Mouse (Mus musculus) liver, embryonic 14.5 days (tissue): ENCODE measurements around the gene Depdc5.

Experiments used
- CTCF ChIP-seq: IDR thresholded peaks from 2 replicates; pipeline ENCODE4 v1.5.1; 2016; ENCODE audit warnings: antibody characterized with exemption, low read depth, control low read depth
- EP300 ChIP-seq: IDR thresholded peaks from 2 replicates; pipeline ENCODE4 v1.6.1; 2016; ENCODE audit warnings: antibody characterized with exemption, low read depth

DNA sequence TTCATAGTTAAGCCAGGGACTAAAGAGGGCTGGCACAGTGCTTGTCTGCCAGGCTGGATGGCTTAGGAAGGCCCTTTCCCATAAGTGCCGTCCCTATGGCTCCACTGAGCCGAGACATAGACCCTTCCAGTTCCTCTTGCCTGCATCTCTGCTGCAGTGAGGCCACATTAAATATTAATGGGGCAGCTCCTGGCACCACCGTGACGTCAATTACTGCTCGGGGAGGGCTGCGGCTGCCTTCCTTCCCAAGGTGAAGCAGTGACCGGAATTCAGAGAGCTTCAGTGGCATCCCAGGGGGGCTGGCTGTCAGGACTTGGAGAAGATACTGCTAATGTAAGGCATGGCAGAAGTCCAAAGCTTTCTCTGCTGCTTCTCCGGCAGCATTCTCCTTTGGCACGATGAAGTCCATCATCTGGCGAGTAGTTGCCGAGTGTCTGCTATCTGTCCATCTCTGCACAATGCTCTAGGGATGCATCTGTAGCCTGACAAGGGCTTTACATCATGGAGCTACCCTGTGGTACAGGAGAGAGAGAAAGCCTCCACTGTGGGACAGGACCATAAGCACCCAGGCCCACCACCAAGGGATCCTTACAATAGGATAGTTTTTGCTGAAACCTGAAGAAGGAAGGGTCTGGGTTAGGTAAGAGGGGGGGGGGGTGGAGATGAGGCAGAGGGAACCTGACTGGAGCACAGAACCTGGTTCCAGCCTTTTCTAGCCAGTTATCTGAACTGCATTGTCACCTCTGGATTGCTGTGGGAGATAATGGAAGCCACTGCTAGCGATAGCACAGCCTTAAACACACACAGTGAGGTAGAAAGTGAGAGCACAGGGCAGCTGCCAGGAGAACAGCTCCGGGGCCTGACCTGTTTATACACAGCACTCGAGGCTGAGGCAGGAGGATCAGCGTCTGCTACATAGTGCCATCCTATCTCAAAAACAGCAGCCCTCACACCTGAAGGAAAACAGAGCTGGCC, 147.9 kb downstream of the Depdc5 start:
- no peak for TF ChIP-seq EP300
- no peak for TF ChIP-seq CTCF
